Mouse (Mus musculus) CH12.LX (cell line): ENCODE measurements around the gene Spaca9. TPM values are rescaled to one million over a fixed set of nuclear protein-coding genes. Genes with fewer than 3 reads are reported as not detected.

Source experiments
- DNase-seq: peaks from one replicate; pipeline ENCODE4 v3.0.0-alpha.2; 2013; ENCODE audit errors: extremely low read depth
- H3K27ac ChIP-seq: 2 replicates; pipeline ENCODE4 v1.5.1; 2012; ENCODE audit warnings: low read depth, mild to moderate bottlenecking, control low read depth, moderate library complexity; ENCODE audit not compliant: insufficient read depth
- H3K27me3 ChIP-seq: replicated peaks from 2 replicates; pipeline ENCODE3; 2012; ENCODE audit warnings: inconsistent platforms
- H3K36me3 ChIP-seq, 2 experiments: replicated peaks in 1 of 2; 2 replicates each; pipeline versions ENCODE3 to v1.6.1; 2012; ENCODE audit warnings: inconsistent platforms in 1 of 2, low read length in 1 of 2, mild to moderate bottlenecking in 1 of 2, mixed read lengths in 1 of 2, moderate library complexity in 1 of 2; ENCODE audit not compliant: control insufficient read depth in 1 of 2, insufficient read depth in 1 of 2
- H3K4me1 ChIP-seq, 2 experiments: 2 replicates each; pipeline ENCODE4 v1.6.1; 2012; ENCODE audit warnings: inconsistent platforms in 1 of 2, moderate library complexity in 1 of 2; ENCODE audit not compliant: insufficient read depth in 2 of 2, control insufficient read depth in 1 of 2
- H3K4me2 ChIP-seq: 2 replicates; pipeline ENCODE4 v1.6.1; 2012; ENCODE audit warnings: low read depth, mild to moderate bottlenecking, control low read depth; ENCODE audit not compliant: poor library complexity, insufficient read depth, severe bottlenecking
- H3K4me3 ChIP-seq, 3 experiments: fragments of 150-350 bp in 1 of 3; sonication (generic) in 1 of 3; replicated peaks in 1 of 3; 2 replicates each; pipeline versions ENCODE3 to v1.5.1; 2011 to 2012; ENCODE audit warnings: low read depth in 2 of 3, low read length in 2 of 3, mild to moderate bottlenecking in 2 of 3, moderate library complexity in 2 of 3, control low read depth in 1 of 3, improper control_type of control experiment in 1 of 3, inconsistent platforms in 1 of 3, mixed read lengths in 1 of 3; ENCODE audit not compliant: poor library complexity in 1 of 3
- H3K79me2 ChIP-seq: replicated peaks from 2 replicates; pipeline ENCODE4 v1.6.1; 2012; ENCODE audit warnings: mild to moderate bottlenecking, moderate library complexity; ENCODE audit not compliant: control insufficient read depth, poor library complexity, insufficient read depth, severe bottlenecking; ENCODE audit errors: extremely low read depth
- H3K9ac ChIP-seq: 2 replicates; pipeline ENCODE4 v1.6.1; 2012; ENCODE audit warnings: low read depth, mild to moderate bottlenecking, control low read depth, moderate library complexity; ENCODE audit not compliant: insufficient read depth
- H3K9me3 ChIP-seq: replicated peaks from 2 replicates; pipeline ENCODE3; 2012; ENCODE audit warnings: low read length, inconsistent platforms, mixed read lengths
- BHLHE40 ChIP-seq: IDR thresholded peaks from 2 replicates; pipeline ENCODE4 v1.6.1; 2011; ENCODE audit warnings: mild to moderate bottlenecking, low read depth, low read length, improper control_type of control experiment
- CHD2 ChIP-seq: IDR thresholded peaks from 2 replicates; pipeline ENCODE4 v1.6.1; 2011; ENCODE audit warnings: low read length, improper control_type of control experiment
- CTCF ChIP-seq, 2 experiments: IDR thresholded peaks in 1 of 2; conservative IDR thresholded peaks in 1 of 2; 2 replicates each; pipeline ENCODE4 v1.5.1; 2011 to 2012; ENCODE audit warnings: low read depth in 2 of 2, low read length in 2 of 2, improper control_type of control experiment in 1 of 2, inconsistent platforms in 1 of 2, mild to moderate bottlenecking in 1 of 2, moderate library complexity in 1 of 2
- E2F4 ChIP-seq: IDR thresholded peaks from 2 replicates; pipeline ENCODE4 v1.6.1; 2011; ENCODE audit warnings: low read depth, low read length, improper control_type of control experiment; ENCODE audit not compliant: insufficient replicate concordance
- ETS1 ChIP-seq: conservative IDR thresholded peaks from 2 replicates; pipeline ENCODE4 v1.6.1; 2012; ENCODE audit warnings: low read depth, mild to moderate bottlenecking, inconsistent platforms, low read length, improper control_type of control experiment, moderate library complexity
- GABPA ChIP-seq: IDR thresholded peaks from 2 replicates; pipeline ENCODE4 v1.6.1; 2012; ENCODE audit warnings: low read depth, low read length, improper control_type of control experiment, inconsistent platforms; ENCODE audit not compliant: insufficient replicate concordance
- IRF4 ChIP-seq: IDR thresholded peaks from 2 replicates; pipeline ENCODE4 v1.6.1; 2014; ENCODE audit warnings: low read depth, mild to moderate bottlenecking, inconsistent platforms, low read length, improper control_type of control experiment
- JUN ChIP-seq: IDR thresholded peaks from 2 replicates; pipeline ENCODE4 v1.6.1; 2011; ENCODE audit warnings: low read depth, mild to moderate bottlenecking, low read length, improper control_type of control experiment, moderate library complexity; ENCODE audit not compliant: insufficient read depth
- KAT2A ChIP-seq: IDR thresholded peaks from 2 replicates; pipeline ENCODE4 v1.6.1; 2012; ENCODE audit warnings: low read length, improper control_type of control experiment, inconsistent platforms; ENCODE audit not compliant: insufficient replicate concordance
- MAX ChIP-seq: IDR thresholded peaks from 2 replicates; pipeline ENCODE4 v1.6.1; 2011; ENCODE audit warnings: low read length, improper control_type of control experiment
- NELFE ChIP-seq: IDR thresholded peaks from 2 replicates; pipeline ENCODE4 v1.6.1; 2011; ENCODE audit warnings: low read depth, low read length, improper control_type of control experiment
- POLR2A ChIP-seq: IDR thresholded peaks from 2 replicates; pipeline ENCODE4 v1.6.1; 2011; ENCODE audit warnings: low read depth, mild to moderate bottlenecking, improper control_type of control experiment, low read length
- POLR2AphosphoS2 ChIP-seq: IDR thresholded peaks from 2 replicates; pipeline ENCODE4 v1.6.1; 2011; ENCODE audit warnings: low read depth, low read length, improper control_type of control experiment
- RAD21 ChIP-seq: IDR thresholded peaks from 2 replicates; pipeline ENCODE4 v1.6.1; 2011; ENCODE audit warnings: low read depth, mild to moderate bottlenecking, low read length, improper control_type of control experiment, moderate library complexity
- RCOR1 ChIP-seq: conservative IDR thresholded peaks from 2 replicates; pipeline ENCODE4 v1.6.1; 2012; ENCODE audit warnings: low read depth, mild to moderate bottlenecking, inconsistent platforms, low read length, improper control_type of control experiment
- SIN3A ChIP-seq: IDR thresholded peaks from 2 replicates; pipeline ENCODE4 v1.6.1; 2012; ENCODE audit warnings: low read length, improper control_type of control experiment, inconsistent platforms
- TCF12 ChIP-seq: IDR thresholded peaks from 2 replicates; pipeline ENCODE4 v1.6.1; 2014; ENCODE audit warnings: low read depth, mild to moderate bottlenecking, inconsistent platforms, low read length, improper control_type of control experiment
- UBTF ChIP-seq: IDR thresholded peaks from 2 replicates; pipeline ENCODE4 v1.6.1; 2012; ENCODE audit warnings: low read depth, mild to moderate bottlenecking, inconsistent platforms, low read length, improper control_type of control experiment, moderate library complexity
- ZC3H11A ChIP-seq: IDR thresholded peaks from 2 replicates; pipeline ENCODE4 v1.6.1; 2012; ENCODE audit warnings: low read depth, mild to moderate bottlenecking, inconsistent platforms, low read length, improper control_type of control experiment
- ZMIZ1 ChIP-seq: IDR thresholded peaks from 2 replicates; pipeline ENCODE4 v1.6.1; 2012; ENCODE audit warnings: low read depth, mild to moderate bottlenecking, inconsistent platforms, low read length, improper control_type of control experiment
- ZNF384 ChIP-seq: IDR thresholded peaks from 2 replicates; pipeline ENCODE4 v1.6.1; 2012; ENCODE audit warnings: low read depth, low read length, improper control_type of control experiment, inconsistent platforms
- dilution Hi-C: fragments of 300-500 bp; cut with MboI; formaldehyde crosslinking; loops from 2 replicates; pipeline ENCODE4 v1.14.3; 2020; ENCODE audit warnings: low sequenced_read_pairs; ENCODE audit not compliant: extremely low pct_unique_long_range_greater_than_20kb, extremely low pct_ligation_motif_present
- in situ Hi-C: fragments of 300-500 bp; cut with MboI; formaldehyde crosslinking; loops from 3 replicates; pipeline ENCODE4 v1.14.3; 2019; ENCODE audit warnings: low sequenced_read_pairs, low pct_ligation_motif_present, low pct_unique_long_range_greater_than_20kb, mixed read lengths
- polyA plus RNA-seq: library from polyadenylated mRNA; unstranded; fragments of >175 nt; gene quantifications from 2 replicates; pipeline ENCODE4 v1.2.1, GENCODE M21; 2012; ENCODE audit warnings: low read depth; ENCODE audit not compliant: insufficient read length
- total RNA-seq, 2 experiments: library from RNA; depleted of rRNA; stranded (reverse); fragments of 300-350 nt in 1 of 2; fragments of >200 nt in 1 of 2; gene quantifications; 2 replicates each; pipeline ENCODE4 v1.2.3; 2012 to 2014

The Spaca9 gene
- total and polyA plus RNA-seq, 3 experiments: 9.2 to 13.1 (median 9.8) TPM

DNA sequence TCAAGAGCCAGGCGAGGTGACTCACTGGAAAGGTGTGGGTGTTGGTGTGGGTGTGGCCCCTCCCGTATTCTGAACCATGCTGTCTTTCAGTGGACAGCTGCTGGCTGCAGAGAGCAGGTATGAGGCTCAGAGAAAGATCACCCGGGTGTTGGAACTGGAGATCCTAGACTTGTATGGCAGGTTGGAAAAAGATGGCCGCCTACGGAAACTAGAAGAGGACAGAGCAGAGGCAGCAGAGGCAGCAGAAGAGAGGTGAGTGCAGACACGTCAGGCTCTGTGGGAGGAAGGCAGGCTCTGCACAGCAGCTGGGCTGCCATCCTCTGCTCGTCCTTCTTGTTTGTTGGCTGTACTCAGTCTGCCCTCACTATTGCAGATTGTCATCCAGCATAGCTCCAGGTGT is 13.6 kb downstream of the Spaca9 start:
- no peak for DNase-seq
- TF ChIP-seq RCOR1 (no peak), ZNF384 (no peak), ZC3H11A (no peak), ETS1 (no peak), IRF4 (no peak), GABPA (no peak), UBTF (no peak), POLR2AphosphoS2 (no peak), POLR2A (no peak), NELFE (no peak), MAX (no peak), RAD21 (no peak), JUN (no peak)
- H3K79me2 ChIP-seq: no peaks in the 10 kb centered on the region
- dilution Hi-C loops: no loop called here
- H3K36me3 ChIP-seq: peaks cover 56 to 94% of the 10 kb centered on the region in 2 experiments
- H3K4me3 ChIP-seq: no peak overlapping the region
- no peaks in the 10 kb centered on the region for H3K27me3 ChIP-seq
- no peak overlapping the region for H3K27ac ChIP-seq
- in situ Hi-C loops: no loop called here
- no peak overlapping the region for H3K9ac ChIP-seq
- H3K4me2 ChIP-seq: no peak overlapping the region
- H3K9me3 ChIP-seq: no peaks in the 10 kb centered on the region
- peaks cover 0 to 3% of the 10 kb centered on the region in 2 experiments; a peak in 1 of 4 replicates for H3K4me1 ChIP-seq

DNA sequence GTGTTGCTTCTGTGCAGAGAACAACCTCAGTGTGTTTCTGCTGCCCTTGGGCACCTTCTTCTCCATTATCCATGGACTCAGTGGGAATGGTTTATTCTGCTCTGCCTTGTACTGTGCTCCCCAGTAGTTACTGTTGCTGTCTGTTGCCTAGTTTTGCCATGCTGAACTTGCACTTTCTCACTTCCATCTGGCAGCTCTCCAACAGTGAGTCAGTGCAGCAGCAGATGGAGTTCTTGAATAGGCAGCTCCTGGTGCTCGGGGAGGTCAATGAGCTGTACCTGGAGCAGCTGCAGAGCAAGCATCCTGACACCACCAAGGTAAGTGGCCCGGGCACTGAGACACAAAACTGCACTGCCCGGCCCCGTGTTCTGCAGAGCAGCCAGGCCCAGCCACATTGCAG is 17.8 kb downstream of the Spaca9 start:
- no peak for TF ChIP-seq E2F4
- TF ChIP-seq CTCF (conservative IDR thresholded peaks at IDR 0.05 in 1 of 2, IDR thresholded peaks at IDR 0.05 in 1 of 2; ENCODE audit: low read depth in 2 of 2, low read length in 2 of 2): no peak
- TF ChIP-seq ZMIZ1: no peak
- no peak for TF ChIP-seq TCF12
- TF ChIP-seq CHD2: no peak
- TF ChIP-seq BHLHE40: no peak
- no peak for TF ChIP-seq KAT2A
- TF ChIP-seq SIN3A: no peak
- H3K4me2 ChIP-seq: no peak overlapping the region
- H3K4me3 ChIP-seq: no peak overlapping the region
- in situ Hi-C loops: no loop called here
- no peak for DNase-seq
- H3K36me3 ChIP-seq: peaks cover 71 to 97% of the 10 kb centered on the region in 2 experiments
- H3K79me2 ChIP-seq: no peaks in the 10 kb centered on the region
- H3K27me3 ChIP-seq: no peaks in the 10 kb centered on the region
- H3K9ac ChIP-seq: no peak overlapping the region
- H3K9me3 ChIP-seq: no peaks in the 10 kb centered on the region
- no peaks in the 10 kb centered on the region for H3K4me1 ChIP-seq
- H3K27ac ChIP-seq: no peak overlapping the region
- dilution Hi-C loops: no loop called here
